Mouse (Mus musculus) stomach, postnatal 0 days (tissue): ENCODE measurements at regions not wholly inside any gene's neighbourhood (a gene's known extent, or its start where the extent isn't known, plus 50 kb on each side); places are given as distances from the start of the nearest gene placed in this dataset.

Source experiments
- CTCF ChIP-seq: IDR thresholded peaks from 2 replicates; pipeline ENCODE4 v1.5.1; 2016; ENCODE audit warnings: antibody characterized with exemption, low read depth, mild to moderate bottlenecking, moderate library complexity
- EP300 ChIP-seq: optimal IDR thresholded peaks from 2 replicates; pipeline ENCODE3; 2016; ENCODE audit warnings: antibody characterized with exemption

- TF ChIP-seq EP300 (no peak), CTCF (no peak)
Measured at GRCm38 (mm10) chr1:90282367-90282766, 78.6 kb downstream of the Ackr3 start.
